Mouse (Mus musculus) heart, adult 2 months (tissue): ENCODE data around the gene Fam155a. TPM values are rescaled to one million over a fixed set of nuclear protein-coding genes. Genes with fewer than 3 reads are reported as not detected.

ENCODE experiments used
- DNase-seq, 2 experiments: peaks; one replicate each; pipeline ENCODE4 v3.0.0; 2021
- H3K27ac ChIP-seq: fragments of 200-600 bp; 2 replicates; pipeline ENCODE4 v1.8.1; 2022
- H3K27me3 ChIP-seq: fragments of 200-500 bp; 2 replicates; pipeline ENCODE4 v1.6.1; 2012; ENCODE audit warnings: mild to moderate bottlenecking, low read length, inconsistent platforms, mixed read lengths; ENCODE audit not compliant: control insufficient read depth, insufficient read depth
- H3K36me3 ChIP-seq: fragments of 200-500 bp; 2 replicates; pipeline ENCODE4 v1.6.1; 2012; ENCODE audit warnings: low read length, inconsistent platforms; ENCODE audit not compliant: control insufficient read depth, insufficient read depth
- H3K4me1 ChIP-seq: fragments of 200-500 bp; 2 replicates; pipeline ENCODE4 v1.6.1; 2011; ENCODE audit warnings: low read length; ENCODE audit not compliant: control insufficient read depth, insufficient read depth
- H3K4me3 ChIP-seq: fragments of 200-600 bp; 2 replicates; pipeline ENCODE4 v1.8.1; 2022
- H3K79me2 ChIP-seq: fragments of 200-500 bp; replicated peaks from 2 replicates; pipeline ENCODE4 v1.6.1; 2012; ENCODE audit warnings: mild to moderate bottlenecking, inconsistent platforms, low read length, moderate library complexity, mixed read lengths; ENCODE audit not compliant: control insufficient read depth, insufficient read depth
- H3K9ac ChIP-seq: fragments of 200-500 bp; 2 replicates; pipeline ENCODE4 v1.6.1; 2012; ENCODE audit warnings: low read depth, mild to moderate bottlenecking, control low read depth, inconsistent platforms, low read length, mixed read lengths
- CTCF ChIP-seq: fragments of 200-600 bp; IDR thresholded peaks from 2 replicates; pipeline ENCODE4 v1.8.1; 2022; ENCODE audit warnings: antibody characterized with exemption, mild to moderate bottlenecking, moderate library complexity
- EP300 ChIP-seq: fragments of 200-500 bp; IDR thresholded peaks from 2 replicates; pipeline ENCODE4 v1.6.1; 2011; ENCODE audit warnings: low read depth, low read length, control low read depth; ENCODE audit not compliant: insufficient read depth
- POLR2A ChIP-seq: fragments of 200-500 bp; IDR thresholded peaks from 2 replicates; pipeline ENCODE4 v1.6.1; 2011; ENCODE audit warnings: mild to moderate bottlenecking, low read depth, low read length, control low read depth; ENCODE audit not compliant: insufficient read depth
- WGBS: fragments of 180-500 bp; shearing (Covaris S2); methylation state at CpG from one replicate; pipeline ENCODE4 v1.1.7; 2018; 5-methylcytosine and 5-hydroxymethylcytosine counted together
- intact Hi-C: fragments of 180-260 bp; cut with DNase I; formaldehyde crosslinking; loops from one replicate; pipeline ENCODE4 v1.15.1; 2025
- polyA plus RNA-seq: library from polyadenylated mRNA; depleted of rRNA; stranded (reverse); fragments of >200 nt; gene quantifications from 2 replicates; pipeline ENCODE4 v1.2.3, GENCODE M21; 2012
- total RNA-seq, 2 experiments: library from RNA; stranded (reverse); gene quantifications; 2 replicates each; pipeline ENCODE4 v1.2.3; 2021

The Fam155a gene
- total and polyA plus RNA-seq, 3 experiments = 0.08 TPM; not detected in 2

- Histone ChIP-seq H3K79me2 (no peaks in the 10 kb centered on the region), H3K9ac (no peak overlapping the region), H3K27me3 (no peaks in the 10 kb centered on the region), H3K36me3 (no peaks in the 10 kb centered on the region), H3K27ac (no peak overlapping the region), H3K4me1 (no peaks in the 10 kb centered on the region), H3K4me3 (no peak overlapping the region)
- TF ChIP-seq CTCF (no peak), EP300 (no peak), POLR2A (no peak)
- intact Hi-C loops = no loop called here
- WGBS = 60% methylated on average over 4 of the region's 4 CpGs
- DNase-seq = no peak
These were observed 333.1 kb downstream of the Fam155a start for GRCm38 (mm10) chr8:9437822-9438221.

- Histone ChIP-seq H3K36me3 (no peaks in the 10 kb centered on the region), H3K4me3 (no peak overlapping the region), H3K27me3 (no peaks in the 10 kb centered on the region), H3K79me2 (no peaks in the 10 kb centered on the region), H3K4me1 (no peaks in the 10 kb centered on the region), H3K9ac (no peak overlapping the region), H3K27ac (no peak overlapping the region)
- 42% methylated on average over 10 of the region's 10 CpGs for WGBS
- intact Hi-C loops = no loop called here
- TF ChIP-seq EP300 (no peak), POLR2A (no peak), CTCF (no peak)
- DNase-seq = no peak
These were observed 335.5 kb downstream of the Fam155a start for GRCm38 (mm10) chr8:9435501-9435900.

- TF ChIP-seq POLR2A (no peak), EP300 (no peak), CTCF (no peak)
- WGBS = 72% methylated on average over 11 of the region's 11 CpGs
- no peak overlapping the region for H3K9ac ChIP-seq
- H3K27me3 ChIP-seq = no peaks in the 10 kb centered on the region
- H3K79me2 ChIP-seq = no peaks in the 10 kb centered on the region
- no peaks in the 10 kb centered on the region for H3K36me3 ChIP-seq
- DNase-seq = no peak
- no peak overlapping the region for H3K4me3 ChIP-seq
- intact Hi-C loops = no loop called here
- no peaks in the 10 kb centered on the region for H3K4me1 ChIP-seq
- H3K27ac ChIP-seq = no peak overlapping the region
These were observed 338.2 kb downstream of the Fam155a start for GRCm38 (mm10) chr8:9432635-9433372.

GRCm38 (mm10) chr8:9428846-9429245 lies 342.1 kb downstream of the Fam155a start:
- WGBS = 50% methylated on average over 4 of the region's 4 CpGs
- no peak for DNase-seq
- Histone ChIP-seq H3K9ac (no peak overlapping the region), H3K27me3 (no peaks in the 10 kb centered on the region), H3K4me3 (no peak overlapping the region), H3K27ac (no peak overlapping the region), H3K79me2 (no peaks in the 10 kb centered on the region), H3K4me1 (no peaks in the 10 kb centered on the region), H3K36me3 (no peaks in the 10 kb centered on the region)
- no peak for TF ChIP-seq CTCF
- no peak for TF ChIP-seq EP300
- no peak for TF ChIP-seq POLR2A
- intact Hi-C loops = no loop called here

GRCm38 (mm10) chr8:9424069-9424468 lies 346.9 kb downstream of the Fam155a start:
- H3K4me1 ChIP-seq = no peaks in the 10 kb centered on the region
- no peak overlapping the region for H3K27ac ChIP-seq
- WGBS = 89% methylated on average over 2 of the region's 2 CpGs
- H3K27me3 ChIP-seq = no peaks in the 10 kb centered on the region
- no peak overlapping the region for H3K4me3 ChIP-seq
- DNase-seq = no peak
- TF ChIP-seq EP300 (no peak), POLR2A (no peak), CTCF (no peak)
- H3K9ac ChIP-seq = no peak overlapping the region
- H3K79me2 ChIP-seq = no peaks in the 10 kb centered on the region
- no peaks in the 10 kb centered on the region for H3K36me3 ChIP-seq
- intact Hi-C loops = no loop called here

GRCm38 (mm10) chr8:9423590-9423989 lies 347.4 kb downstream of the Fam155a start:
- no peak for DNase-seq
- Histone ChIP-seq H3K79me2 (no peaks in the 10 kb centered on the region), H3K4me3 (no peak overlapping the region), H3K27ac (no peak overlapping the region), H3K27me3 (no peaks in the 10 kb centered on the region), H3K4me1 (no peaks in the 10 kb centered on the region), H3K9ac (no peak overlapping the region), H3K36me3 (no peaks in the 10 kb centered on the region)
- TF ChIP-seq EP300 (no peak), POLR2A (no peak), CTCF (no peak)
- 25% methylated on average over 5 of the region's 5 CpGs for WGBS
- intact Hi-C loops = no loop called here
